Mouse (Mus musculus) stomach, postnatal 0 days (tissue): ENCODE measurements at regions not wholly inside any gene's neighbourhood (a gene's known extent, or its start where the extent isn't known, plus 50 kb on each side); places are given as distances from the start of the nearest gene placed in this dataset.

Experiments
- ATAC-seq: fragments of 200-750 bp; cut with Nextera tagmentation; 2 replicates; pipeline ENCODE4 v1.8.0; 2017; ENCODE audit not compliant: low FRiP score, low TSS enrichment
- DNase-seq: peaks from one replicate; pipeline ENCODE4 v3.0.0-alpha.2; 2016; ENCODE audit warnings: low spot score
- H3K27ac ChIP-seq: fragments of 300-500 bp; sonication (generic); replicated peaks from 2 replicates; pipeline ENCODE4 v1.5.1; 2014; ENCODE audit warnings: mild to moderate bottlenecking, control low read depth
- H3K27me3 ChIP-seq: fragments of 300-500 bp; sonication (generic); 2 replicates; pipeline ENCODE4 v1.6.1; 2014; ENCODE audit warnings: low read length; ENCODE audit not compliant: control insufficient read depth, insufficient read depth
- H3K36me3 ChIP-seq: fragments of 300-500 bp; sonication (generic); 2 replicates; pipeline ENCODE4 v1.6.1; 2014; ENCODE audit warnings: low read length, mixed read lengths; ENCODE audit not compliant: control insufficient read depth, insufficient read depth
- H3K4me1 ChIP-seq: fragments of 300-500 bp; sonication (generic); replicated peaks from 2 replicates; pipeline ENCODE4 v1.6.1; 2014; ENCODE audit warnings: antibody characterized with exemption; ENCODE audit not compliant: control insufficient read depth, insufficient read depth
- H3K4me2 ChIP-seq: fragments of 300-500 bp; sonication (generic); replicated peaks from 2 replicates; pipeline ENCODE4 v1.6.1; 2014; ENCODE audit warnings: low read depth, mild to moderate bottlenecking, control low read depth, moderate library complexity
- H3K4me3 ChIP-seq: fragments of 300-500 bp; sonication (generic); 2 replicates; pipeline ENCODE4 v1.5.1; 2014; ENCODE audit warnings: low read depth, low read length, control low read depth
- H3K9ac ChIP-seq: fragments of 300-500 bp; sonication (generic); 2 replicates; pipeline ENCODE4 v1.6.1; 2014; ENCODE audit warnings: mild to moderate bottlenecking, low read length, control low read depth, mixed read lengths
- H3K9me3 ChIP-seq: fragments of 300-500 bp; sonication (generic); 2 replicates; pipeline ENCODE4 v1.6.1; 2016; ENCODE audit warnings: low read length; ENCODE audit not compliant: control insufficient read depth
- CTCF ChIP-seq: IDR thresholded peaks from 2 replicates; pipeline ENCODE4 v1.5.1; 2016; ENCODE audit warnings: antibody characterized with exemption, low read depth, mild to moderate bottlenecking, moderate library complexity
- EP300 ChIP-seq: optimal IDR thresholded peaks from 2 replicates; pipeline ENCODE3; 2016; ENCODE audit warnings: antibody characterized with exemption
- WGBS: fragments of 180-500 bp; shearing (Covaris S2); extraction: QIAGEN DNeasy Blood & Tissue Kit; methylation state at CpG from one replicate; pipeline ENCODE4 v1.1.7; 2014; 5-methylcytosine and 5-hydroxymethylcytosine counted together

DNA sequence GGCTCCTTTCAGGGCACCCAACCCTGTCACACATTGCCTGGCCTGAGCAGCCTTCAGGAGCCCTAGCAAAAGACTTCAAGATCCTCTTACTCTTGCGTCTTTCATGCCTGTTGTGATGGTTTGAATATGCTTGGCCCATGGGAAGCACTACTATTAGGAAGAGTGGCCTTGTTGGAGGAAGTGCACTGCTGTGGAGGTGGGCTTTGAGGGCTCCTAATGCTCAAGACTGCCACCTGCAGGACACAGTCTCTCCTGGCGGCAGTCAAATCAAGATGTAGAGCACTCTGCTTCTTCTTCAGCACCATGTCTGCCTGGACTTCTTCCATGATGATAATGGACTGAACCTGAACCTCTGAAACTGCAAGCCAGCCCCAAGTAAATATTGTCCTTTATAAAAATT, 73.0 kb downstream of the Tsen15 start:
- no peak for DNase-seq
- no peak overlapping the region for H3K27ac ChIP-seq
- H3K4me2 ChIP-seq: no peak overlapping the region
- H3K36me3 ChIP-seq: no peaks in the 10 kb centered on the region
- H3K4me3 ChIP-seq: no peak overlapping the region
- no peaks in the 10 kb centered on the region for H3K27me3 ChIP-seq
- no peak for ATAC-seq
- no peaks in the 10 kb centered on the region for H3K4me1 ChIP-seq
- H3K9ac ChIP-seq: no peak overlapping the region
- WGBS: 68% methylated on average over 2 of the region's 2 CpGs
- no peaks in the 10 kb centered on the region for H3K9me3 ChIP-seq
- no peak for TF ChIP-seq EP300
- TF ChIP-seq CTCF: peak; percentile 43

DNA sequence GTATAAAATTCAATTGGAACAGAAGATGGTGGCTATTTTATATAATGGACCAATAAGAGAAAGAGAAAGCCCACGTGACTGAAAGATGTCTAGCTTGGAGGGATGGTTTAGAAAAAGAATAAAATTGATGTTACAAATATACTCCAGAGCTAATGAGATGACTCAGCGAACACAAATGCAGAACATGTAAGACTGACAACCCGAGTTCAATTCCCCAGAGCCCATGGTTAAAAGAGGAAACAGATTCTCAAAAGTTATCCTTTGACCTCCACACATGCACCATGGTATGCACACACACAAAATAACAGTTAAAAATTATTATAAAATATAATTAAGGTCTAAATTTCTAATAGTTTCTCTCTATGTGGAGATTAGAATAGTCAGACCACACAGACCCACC, 81.0 kb downstream of the Tsen15 start:
- Histone ChIP-seq H3K27me3 (no peaks in the 10 kb centered on the region), H3K4me1 (no peaks in the 10 kb centered on the region; the same call in 1 of the 2 replicates), H3K36me3 (no peaks in the 10 kb centered on the region), H3K9me3 (no peaks in the 10 kb centered on the region), H3K9ac (no peak overlapping the region), H3K27ac (no peak overlapping the region), H3K4me2 (no peak overlapping the region), H3K4me3 (no peak overlapping the region)
- no peak for TF ChIP-seq CTCF
- TF ChIP-seq EP300: no peak
- DNase-seq (no peak), ATAC-seq (no peak)
- WGBS: 81% methylated on average over 3 of the region's 3 CpGs

- Histone ChIP-seq H3K27ac (no peak overlapping the region), H3K4me2 (no peak overlapping the region), H3K27me3 (no peaks in the 10 kb centered on the region), H3K9ac (no peak overlapping the region), H3K4me3 (no peak overlapping the region), H3K9me3 (no peaks in the 10 kb centered on the region), H3K36me3 (no peaks in the 10 kb centered on the region), H3K4me1 (no peaks in the 10 kb centered on the region; the same call in 1 of the 2 replicates)
- TF ChIP-seq EP300 (no peak), CTCF (no peak)
- no peak for ATAC-seq
- no peak for DNase-seq
- 61% methylated on average over 14 of the region's 14 CpGs for WGBS
These were observed 81.9 kb downstream of the Tsen15 start for GRCm38 (mm10) chr1:152304487-152305130.

- no peaks in the 10 kb centered on the region for H3K9me3 ChIP-seq
- H3K36me3 ChIP-seq: no peaks in the 10 kb centered on the region
- no peak overlapping the region for H3K27ac ChIP-seq
- WGBS: 81% methylated on average over 8 of the region's 8 CpGs
- DNase-seq: no peak
- H3K4me3 ChIP-seq: no peak overlapping the region
- H3K27me3 ChIP-seq: no peaks in the 10 kb centered on the region
- no peaks in the 10 kb centered on the region; the same call in 1 of the 2 replicates for H3K4me1 ChIP-seq
- TF ChIP-seq EP300 (no peak), CTCF (no peak)
- no peak overlapping the region for H3K9ac ChIP-seq
- no peak for ATAC-seq
- no peak overlapping the region for H3K4me2 ChIP-seq
These were observed 85.1 kb downstream of the Tsen15 start for GRCm38 (mm10) chr1:152301355-152301754.

- 77% methylated on average over 9 of the region's 9 CpGs for WGBS
- H3K4me1 ChIP-seq: no peaks in the 10 kb centered on the region
These were observed 94.2 kb downstream of the Tsen15 start for GRCm38 (mm10) chr1:152292196-152292736.

DNA sequence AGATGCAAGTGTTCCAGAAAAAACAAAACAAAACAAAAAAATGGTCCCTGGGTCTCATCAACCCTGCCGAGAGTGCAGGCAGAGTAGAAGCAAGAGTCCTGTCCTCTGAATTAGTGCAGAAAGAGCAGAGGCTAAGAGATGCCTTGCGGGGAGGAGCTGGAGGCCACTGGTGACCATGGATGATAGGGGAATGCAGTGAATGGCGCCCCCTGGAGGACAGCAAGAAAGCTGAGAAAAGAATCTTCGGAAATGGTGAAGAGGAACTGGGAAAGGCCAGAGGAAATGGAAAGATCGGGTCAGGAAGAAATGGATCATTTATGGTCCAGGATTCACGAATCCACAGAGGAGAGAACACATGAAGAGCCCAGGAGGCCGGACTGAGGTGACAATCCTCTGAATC, 95.7 kb downstream of the Tsen15 start:
- Histone ChIP-seq H3K9me3 (no peaks in the 10 kb centered on the region), H3K4me3 (0 out of 2 replicates have a peak overlapping the region, but pooled peaks have one; percentile 3), H3K27ac (no peak overlapping the region), H3K4me1 (no peaks in the 10 kb centered on the region), H3K36me3 (no peaks in the 10 kb centered on the region), H3K27me3 (no peaks in the 10 kb centered on the region), H3K4me2 (peak overlapping the region; percentile 37; the same call in 1 of the 2 replicates), H3K9ac (no peak overlapping the region)
- no peak for ATAC-seq
- TF ChIP-seq EP300 (no peak), CTCF (peak; percentile 92)
- 31% methylated on average over 7 of the region's 7 CpGs for WGBS
- DNase-seq: peak; percentile 75

More at GRCm38 (mm10) chr1:152292196-152292736, 94.2 kb downstream of the Tsen15 start:
- no peak for TF ChIP-seq EP300
- TF ChIP-seq CTCF: no peak
- Histone ChIP-seq H3K4me3 (no peak overlapping the region), H3K9ac (no peak overlapping the region), H3K27ac (no peak overlapping the region), H3K9me3 (no peaks in the 10 kb centered on the region), H3K4me2 (no peak overlapping the region), H3K36me3 (no peaks in the 10 kb centered on the region), H3K27me3 (no peaks in the 10 kb centered on the region)
- no peak for DNase-seq
- no peak for ATAC-seq
